Mouse (Mus musculus): ENCODE results near the gene Loxl4.
A peak's percentile ranks its signal among the peaks of the same experiment; 100 is the strongest.

Gene Loxl4

DNA sequence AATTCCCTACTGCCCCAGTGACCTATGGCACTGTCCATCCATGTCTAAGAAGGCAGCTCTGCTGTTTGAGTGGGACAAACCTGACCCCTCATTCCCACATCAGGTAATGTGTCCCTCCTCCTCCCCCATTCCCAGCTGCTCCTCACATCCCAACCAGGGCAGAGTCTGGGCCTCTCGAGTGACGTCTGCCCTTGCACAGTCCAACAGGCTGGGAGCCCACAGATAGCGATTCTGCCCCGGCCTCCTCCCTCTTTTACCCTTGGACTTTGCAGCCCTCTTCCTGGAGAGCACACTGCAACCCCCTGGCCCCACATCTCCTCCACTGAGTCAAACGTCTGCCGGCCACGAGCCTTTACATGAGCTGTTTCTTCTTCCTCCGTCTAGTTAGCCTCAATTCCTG lies 10.0 kb downstream of the Loxl4 start:
- no peak for DNase-seq

DNA sequence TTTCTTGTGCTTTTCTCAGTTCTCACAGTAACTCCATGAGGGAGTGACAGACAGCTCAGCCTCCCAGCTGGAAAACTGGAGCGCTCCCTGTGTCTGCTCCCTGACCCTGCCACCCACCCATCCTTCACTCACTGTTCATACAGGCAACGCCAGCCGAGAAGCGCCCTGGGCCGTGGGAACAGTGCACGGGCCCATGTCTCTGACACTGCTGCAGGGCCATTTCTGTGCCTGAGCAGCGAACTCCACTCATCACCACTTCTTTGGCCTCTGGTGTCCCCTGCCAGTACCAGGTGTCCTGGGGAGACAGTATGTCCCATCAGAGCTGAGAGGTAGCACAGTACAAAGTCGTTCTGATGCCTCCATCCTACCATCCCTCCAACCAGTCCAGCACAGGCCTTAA lies 10.6 kb downstream of the Loxl4 start:
- DNase-seq, result no peak

DNA sequence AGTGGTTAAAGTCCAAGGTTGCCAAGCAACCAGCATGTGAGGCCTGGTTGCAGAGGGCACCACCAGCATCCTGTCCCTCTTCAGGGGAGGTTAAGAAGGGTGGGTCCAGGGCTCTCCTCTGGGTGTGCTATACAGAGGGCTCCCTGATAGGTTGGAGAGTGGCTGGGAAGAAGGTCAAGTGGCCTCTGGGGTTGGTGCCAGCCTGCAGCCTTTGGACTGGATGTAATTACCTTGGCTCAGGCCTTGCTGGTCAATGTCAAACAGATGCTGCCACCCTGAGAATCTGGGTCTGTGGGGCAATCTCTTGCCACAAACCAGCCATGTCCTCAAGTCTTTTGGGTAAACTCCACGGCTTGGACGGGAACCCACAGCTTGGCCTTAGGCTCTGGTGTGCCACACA lies 11.2 kb downstream of the Loxl4 start:
- peak; percentile 30 to 48 for DNase-seq

DNA sequence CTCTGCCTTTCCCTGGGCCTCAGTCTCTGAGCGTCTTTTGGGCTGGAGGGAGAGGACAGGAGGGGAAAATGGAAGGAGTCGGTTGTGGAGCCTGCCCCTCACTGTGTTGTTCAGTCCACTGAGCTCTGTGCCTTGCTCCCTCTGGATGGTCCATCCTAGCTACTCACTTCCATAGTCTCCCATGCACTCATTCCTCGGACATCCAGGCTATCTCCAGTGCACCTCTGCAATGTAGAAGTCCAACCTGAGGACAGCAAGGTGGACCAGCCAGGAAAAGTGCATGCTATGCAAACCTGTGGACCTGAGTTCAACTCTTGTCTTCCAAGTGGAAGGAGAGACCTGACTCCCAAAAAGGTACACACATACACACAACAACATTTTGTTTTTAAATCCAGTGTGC lies 12.0 kb downstream of the Loxl4 start:
- DNase-seq, result no peak

DNA sequence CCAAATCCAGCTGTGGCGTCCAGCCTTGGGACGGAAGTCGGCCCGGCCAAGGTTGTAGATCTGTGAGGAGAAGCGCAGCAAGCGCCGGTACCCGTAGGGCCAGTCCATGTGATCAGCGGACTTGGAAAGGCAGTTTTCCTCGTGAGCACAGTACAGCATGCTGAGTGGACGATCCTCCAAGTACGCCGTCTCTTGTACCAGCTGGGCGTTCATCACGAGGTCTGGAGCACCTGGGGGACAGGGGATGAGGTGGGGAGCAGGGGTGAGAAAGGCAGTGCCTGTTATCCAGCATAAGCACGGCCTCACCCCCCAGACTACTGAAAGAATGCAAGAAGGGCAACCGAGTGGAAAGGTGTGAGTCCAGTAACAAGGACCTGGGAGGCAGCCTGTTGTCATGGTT lies 12.7 kb downstream of the Loxl4 start:
- no peak for DNase-seq

DNA sequence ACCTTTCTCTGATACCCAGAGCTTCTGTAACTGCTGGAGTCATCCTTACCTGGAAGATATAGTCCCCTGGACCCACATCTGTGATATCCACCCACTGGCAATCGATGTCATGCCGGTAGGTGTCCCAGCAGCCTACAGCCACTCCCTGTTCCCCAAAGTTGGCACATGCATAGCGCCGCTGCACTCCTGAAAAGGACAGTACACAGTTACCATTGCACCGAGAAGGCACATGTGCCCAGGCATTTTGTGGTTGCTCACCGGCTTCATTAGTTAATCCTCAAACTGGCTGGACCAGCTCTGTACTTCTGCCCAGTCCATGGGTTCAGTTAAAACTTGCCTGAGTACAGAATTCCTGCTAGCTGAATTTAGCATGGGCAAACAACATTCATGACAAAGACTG lies 14.7 kb downstream of the Loxl4 start:
- DNase-seq, result no peak

DNA sequence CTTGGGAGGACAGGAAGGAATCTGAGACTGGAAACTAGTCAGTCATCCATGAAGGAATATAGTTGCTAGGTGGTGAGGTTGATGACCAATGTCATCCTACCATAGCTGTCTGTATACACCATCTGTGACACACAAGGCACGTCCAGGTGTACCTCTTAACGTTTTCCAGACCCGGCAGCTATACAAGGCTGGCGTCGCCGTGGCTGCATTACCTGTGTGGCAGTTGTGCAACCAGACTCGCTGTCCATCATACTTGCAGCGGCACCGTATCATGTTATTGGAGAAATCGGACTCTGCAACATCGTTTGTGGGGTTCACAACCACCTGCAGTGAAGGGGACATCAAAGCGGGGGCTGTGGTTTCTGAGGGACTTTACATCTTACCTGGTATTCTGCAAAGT lies 15.3 kb downstream of the Loxl4 start:
- no peak for DNase-seq

DNA sequence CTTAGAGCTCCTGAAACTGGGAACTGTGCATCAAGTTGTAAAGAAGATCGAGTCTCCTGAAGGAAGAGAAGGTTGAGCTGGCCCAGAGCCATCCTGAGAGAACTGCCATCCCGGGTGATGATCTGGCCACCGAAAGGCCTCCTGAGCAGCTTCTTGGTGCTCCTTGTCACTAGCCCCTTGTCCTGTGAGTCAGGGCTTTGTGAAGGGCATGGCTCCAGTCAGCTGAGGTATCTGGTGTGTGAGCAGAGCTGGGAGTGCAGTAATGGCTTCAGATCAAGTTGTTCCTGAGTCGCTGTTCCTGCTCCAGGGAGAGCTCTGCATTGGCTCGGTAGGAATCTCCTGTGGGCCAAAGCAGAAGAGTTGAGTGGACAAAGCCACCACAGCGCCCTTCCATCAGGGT lies 17.5 kb downstream of the Loxl4 start:
- peak; percentile 50 to 54 for DNase-seq

DNA sequence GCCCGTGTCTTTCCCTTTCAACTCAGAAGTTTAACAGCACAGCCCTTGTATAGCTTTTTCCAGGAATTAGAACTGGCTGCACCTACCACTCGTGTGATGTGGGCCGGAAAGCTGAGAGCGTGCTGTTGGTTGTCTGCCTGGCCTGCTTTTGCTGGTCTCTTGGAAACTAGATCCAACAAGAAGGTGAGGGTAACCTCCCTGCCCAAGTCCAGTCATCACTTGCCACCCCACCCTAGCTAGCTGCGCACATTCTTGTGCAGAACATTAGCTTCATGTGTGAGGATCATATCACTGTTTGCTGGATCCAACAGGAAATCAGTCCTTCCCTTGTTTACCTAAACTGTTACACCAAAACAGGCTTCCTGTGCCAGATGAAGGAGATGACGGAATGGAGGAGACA lies 19.2 kb downstream of the Loxl4 start:
- no peak for DNase-seq

DNA sequence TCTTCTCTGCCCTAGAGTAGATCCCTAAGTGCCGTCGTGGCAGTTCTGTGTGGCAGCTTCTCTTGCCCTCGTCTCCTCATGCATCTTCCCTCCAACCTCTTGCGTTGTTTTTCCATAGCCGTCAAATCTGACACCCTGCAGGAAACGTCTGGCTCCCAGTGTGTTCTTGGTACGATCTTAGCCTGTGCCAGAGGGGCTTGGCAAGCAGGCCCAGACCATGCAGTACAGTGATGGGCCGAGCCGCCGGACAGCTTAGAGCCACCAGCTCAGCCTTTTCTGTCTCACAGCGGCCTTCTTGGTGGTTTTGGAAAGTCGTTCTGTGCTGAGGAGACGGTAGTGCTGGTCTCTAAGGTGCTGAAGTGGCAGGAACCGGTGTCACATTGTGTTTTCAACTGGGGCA lies 21.1 kb downstream of the Loxl4 start:
- no peak for DNase-seq

DNA sequence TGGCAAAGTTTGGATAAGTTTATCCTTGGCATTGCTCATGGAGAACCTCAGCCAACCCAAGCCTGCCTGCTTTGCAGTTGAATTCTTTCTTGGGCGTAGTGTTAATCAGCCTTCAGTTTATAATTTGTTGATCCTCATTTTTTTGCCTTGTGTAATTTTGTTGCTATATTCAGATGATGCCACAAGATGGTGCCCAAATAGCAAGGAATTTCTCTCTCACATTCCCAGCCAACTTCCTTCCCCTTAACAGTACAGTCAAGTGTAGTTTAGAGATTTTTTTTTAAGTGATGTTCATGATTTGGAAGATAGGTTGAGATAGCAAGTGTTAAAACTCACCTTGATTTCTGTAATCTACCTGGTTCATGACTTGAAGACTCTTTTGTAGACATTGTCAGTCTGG lies 23.4 kb downstream of the Loxl4 start:
- no peak for DNase-seq

DNA sequence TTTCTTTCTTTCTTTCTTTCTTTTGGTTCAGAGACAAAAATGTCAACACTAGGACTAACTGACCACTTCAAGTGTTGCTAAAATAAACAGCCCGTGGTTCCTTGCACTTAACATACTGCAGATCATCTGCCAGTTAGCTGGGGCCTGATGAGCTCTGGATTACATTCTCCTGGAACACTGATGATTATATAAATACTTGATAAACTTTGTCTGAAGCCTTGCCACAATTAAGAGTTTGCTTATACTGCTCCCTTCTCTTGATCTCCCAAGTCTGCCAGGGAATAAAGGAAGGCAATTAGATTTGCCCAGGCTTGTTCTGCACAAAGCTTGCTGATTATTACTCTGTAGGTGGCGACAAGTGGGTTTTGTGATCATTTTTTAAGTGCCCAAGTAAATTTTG lies 24.9 kb downstream of the Loxl4 start:
- DNase-seq, result no peak

DNA sequence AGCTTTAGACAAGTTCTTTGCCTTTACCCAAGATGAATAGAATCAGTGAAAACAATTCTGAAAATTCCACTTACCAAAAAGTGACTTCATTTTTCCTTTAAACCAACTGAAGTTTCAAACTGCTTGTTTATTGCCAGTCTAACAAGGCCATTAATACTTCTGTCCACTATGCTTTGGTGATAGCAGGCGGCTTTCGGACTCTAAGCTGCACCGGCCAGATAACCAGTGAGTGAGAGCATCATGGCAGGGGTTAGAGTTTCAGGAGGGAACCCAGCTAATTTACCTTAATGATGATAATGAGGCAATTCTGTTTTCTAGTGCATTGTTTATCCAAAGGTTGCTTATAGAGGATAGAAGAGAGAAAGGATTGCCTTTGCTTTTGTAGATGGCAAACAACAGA lies 28.4 kb downstream of the Loxl4 start:
- no peak for DNase-seq

DNA sequence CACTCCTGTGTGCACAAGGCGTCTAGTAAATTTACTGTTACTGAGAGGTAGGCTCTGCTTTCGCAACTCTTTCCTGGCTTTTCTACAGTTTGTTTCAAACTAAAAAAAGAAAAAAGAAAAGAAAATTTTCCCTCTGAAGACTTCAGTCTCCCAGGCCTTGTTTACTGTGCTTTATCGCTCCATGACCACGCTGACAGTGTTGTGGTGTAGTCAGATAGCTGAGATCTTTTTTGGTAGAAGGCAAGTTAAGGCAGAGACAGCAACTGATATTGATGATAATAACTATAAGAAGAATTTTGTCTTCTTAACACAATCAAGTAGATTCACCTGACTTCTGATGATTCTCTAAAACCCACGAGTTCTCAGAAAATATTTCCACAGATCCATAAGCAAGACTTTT lies 28.9 kb downstream of the Loxl4 start:
- DNase-seq, result no peak

DNA sequence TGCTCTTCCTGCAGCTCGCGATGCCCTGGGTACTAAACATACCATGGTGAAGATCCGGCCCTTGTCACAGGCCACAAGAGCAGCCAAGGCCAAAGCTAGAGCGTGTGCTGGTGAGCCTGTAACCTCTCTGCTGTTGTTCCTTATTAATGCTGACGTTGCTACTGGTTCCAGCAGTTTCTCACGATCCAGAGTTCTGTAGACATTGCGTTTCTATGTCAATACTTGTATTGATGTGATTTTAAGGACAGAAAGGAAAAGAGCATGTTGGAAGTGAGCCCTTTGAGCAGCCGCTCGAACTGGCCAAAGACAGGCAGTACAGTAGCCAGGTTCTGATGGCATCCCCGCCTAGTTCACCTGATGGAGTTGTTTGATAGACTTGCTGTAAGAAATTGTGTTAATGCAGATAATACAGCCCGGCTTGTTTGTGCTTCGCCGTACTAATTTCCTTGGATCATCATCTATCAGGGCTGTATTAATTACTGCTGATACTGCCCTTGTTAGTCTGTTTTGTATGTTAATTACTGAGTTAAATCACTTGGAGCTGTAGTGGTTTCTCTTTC lies 29.7 kb downstream of the Loxl4 start:
- no peak for DNase-seq

DNA sequence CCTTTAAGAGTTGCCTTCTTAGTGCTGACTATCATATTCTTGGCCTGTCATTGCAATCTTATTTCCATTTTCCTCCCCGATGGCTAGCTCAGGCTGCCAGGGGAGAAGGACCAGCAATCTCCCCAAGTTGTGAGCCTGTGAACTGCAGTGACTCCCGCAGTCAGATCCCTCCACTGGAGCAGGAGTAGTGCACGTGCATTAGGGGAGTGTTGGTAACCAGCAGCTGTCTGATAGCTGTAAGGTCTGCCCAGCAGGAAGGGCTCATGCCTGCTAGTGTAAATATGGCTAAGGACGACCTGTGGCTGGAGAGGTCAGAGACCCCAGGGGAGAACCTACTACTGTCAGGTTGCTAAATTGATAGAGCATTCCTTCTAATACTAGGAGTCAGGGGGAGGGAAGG lies 31.9 kb downstream of the Loxl4 start:
- DNase-seq, result no peak

DNA sequence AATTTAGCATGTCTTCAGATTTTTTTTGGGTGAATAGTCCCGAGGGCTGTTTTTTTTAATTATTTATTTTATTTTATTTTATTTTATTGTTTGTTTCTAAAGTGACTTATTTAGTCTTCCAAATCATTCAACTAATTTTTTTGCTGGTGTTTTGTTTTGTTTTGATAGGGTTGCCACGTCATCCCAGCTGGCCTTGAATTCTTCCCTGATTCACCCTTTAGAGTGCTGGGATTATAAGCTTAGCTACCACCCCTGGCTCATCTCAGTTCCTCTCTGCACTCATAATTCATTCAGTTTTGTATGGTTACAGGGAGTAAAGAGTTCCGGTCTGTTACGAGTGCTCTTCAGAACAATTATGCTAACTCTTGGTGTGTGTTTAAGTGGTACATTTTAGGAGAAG lies 34.0 kb downstream of the Loxl4 start:
- no peak for DNase-seq

DNA sequence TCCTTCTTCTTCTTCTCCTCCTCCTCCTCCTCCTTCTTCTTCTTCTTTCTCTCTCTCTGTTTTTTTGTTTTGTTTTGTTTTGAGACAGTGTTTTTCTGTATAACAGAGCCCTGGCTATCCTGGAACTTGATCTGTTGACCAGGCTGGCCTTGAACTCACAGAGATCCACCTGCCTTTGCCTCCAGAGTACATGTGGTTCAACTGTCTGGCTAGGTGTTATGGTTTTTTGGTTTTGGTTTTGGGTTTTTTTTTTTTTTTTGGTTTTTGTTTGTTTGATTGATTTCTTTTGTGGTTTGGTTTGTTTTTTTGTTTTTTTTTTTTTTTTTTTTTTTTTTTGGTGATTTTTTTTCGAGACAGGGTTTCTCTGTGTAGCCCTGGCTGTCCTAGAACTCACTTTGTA lies 35.8 kb downstream of the Loxl4 start:
- DNase-seq, result no peak

DNA sequence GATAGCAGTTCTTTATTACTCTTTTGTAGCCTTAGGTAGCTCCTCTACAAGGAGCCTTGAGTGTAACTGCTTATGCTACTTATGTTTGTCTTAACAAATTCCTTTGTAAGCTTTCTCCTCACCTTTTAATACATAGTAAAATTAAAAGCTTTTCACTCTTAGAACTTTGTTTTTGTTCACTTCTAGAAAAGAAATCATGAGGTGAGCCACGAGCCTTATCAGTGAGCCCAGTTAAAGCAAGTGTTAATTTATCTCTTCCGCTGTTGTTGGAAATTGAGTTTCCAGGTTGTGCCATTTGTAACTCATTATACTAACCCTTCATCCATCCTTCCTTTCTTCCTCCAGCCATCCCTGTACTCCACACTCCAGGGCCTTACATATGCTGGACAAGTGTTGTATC lies 37.3 kb downstream of the Loxl4 start:
- no peak for DNase-seq

DNA sequence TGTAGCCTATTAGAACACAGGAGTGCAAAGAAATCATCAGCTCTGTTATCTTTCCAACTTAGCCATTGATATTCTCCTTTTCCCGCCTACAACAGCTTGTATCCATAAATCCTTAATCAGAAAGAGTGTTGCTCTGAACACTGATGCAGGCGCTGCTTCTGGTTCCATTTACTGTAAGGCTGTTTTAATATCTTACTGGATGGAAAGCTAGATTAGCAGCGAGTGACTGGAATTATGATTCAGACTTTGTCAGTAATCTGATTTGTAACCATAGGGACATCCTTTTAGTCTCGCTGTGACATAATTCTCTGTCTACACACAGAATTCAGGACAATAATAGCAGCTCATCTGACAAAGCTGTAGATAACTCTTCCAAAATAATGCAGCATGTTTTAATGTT lies 41.3 kb downstream of the Loxl4 start:
- no peak for DNase-seq

DNA sequence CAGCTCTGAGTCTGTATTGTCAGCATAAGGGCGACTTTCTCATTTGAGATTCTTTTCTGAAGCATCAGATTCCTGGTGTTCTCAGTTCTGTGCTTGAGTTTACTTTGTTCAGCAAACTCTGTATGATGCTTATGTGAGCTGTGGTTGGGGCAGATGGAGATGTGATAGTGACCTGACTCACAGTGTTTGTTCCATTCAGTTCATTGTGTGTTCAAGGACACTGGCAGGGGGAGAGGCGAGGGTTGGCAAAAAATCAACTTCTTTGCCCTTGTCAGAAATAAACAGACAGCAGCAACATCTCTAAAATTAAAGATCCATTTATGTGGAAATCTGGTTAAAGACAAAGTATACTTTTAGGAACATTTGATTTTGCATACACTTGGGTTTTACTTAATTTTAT lies 43.5 kb downstream of the Loxl4 start:
- DNase-seq, result no peak

DNA sequence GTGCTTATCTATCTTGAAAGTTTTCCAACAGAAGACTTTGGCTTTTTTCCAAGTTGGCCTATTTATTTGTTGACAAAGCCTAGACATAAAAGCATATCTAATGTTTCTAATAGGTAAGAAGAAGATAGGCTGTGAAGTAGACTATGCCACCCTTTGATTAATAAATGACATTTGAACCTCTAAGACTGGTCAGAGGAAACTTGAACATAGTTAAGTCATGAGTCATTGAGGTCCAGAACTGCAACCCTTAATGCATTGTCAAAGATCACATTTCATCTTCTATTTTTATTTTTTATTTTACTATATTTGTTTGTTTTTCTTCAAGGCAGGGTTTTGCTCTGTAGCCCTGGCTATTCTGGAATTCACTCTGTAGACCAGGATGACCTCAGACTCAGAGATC lies 45.6 kb downstream of the Loxl4 start:
- DNase-seq, result no peak

DNA sequence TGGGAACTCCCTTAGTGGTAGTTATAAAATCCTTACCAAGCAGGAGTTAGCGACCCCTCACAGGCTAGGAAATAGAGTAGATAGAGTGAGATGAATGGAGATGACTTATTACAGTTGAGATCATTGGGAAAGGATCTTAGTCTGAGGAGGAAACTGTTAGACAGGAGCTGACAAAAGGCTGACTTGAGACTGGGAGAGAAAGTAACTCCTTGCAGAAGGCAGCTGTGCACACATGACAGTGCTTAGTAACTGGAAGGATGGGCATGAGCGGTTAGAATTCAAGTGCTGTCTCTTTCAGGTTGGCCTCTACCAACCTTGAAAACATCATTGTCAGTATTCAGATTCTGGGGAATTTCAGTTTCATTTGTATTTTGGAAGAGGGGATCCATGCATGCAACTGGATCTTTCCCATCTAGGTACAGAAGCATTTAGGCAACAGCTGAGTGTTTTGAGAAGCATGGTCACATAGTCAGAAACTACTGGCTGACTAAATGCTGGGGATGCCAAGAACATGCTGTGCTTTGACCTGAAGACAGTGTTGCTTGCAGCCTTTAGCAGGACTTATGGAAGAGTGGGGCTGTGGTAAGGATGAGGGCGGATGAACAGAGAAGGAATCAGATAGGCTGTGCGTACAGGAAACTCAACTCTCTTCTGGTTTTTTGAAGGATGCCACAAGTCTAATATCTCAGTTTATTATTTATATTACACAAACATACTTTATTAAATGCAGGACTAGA lies 46.2 kb downstream of the Loxl4 start:
- DNase-seq, result peak in 1 of 2 experiments; percentile 17

DNA sequence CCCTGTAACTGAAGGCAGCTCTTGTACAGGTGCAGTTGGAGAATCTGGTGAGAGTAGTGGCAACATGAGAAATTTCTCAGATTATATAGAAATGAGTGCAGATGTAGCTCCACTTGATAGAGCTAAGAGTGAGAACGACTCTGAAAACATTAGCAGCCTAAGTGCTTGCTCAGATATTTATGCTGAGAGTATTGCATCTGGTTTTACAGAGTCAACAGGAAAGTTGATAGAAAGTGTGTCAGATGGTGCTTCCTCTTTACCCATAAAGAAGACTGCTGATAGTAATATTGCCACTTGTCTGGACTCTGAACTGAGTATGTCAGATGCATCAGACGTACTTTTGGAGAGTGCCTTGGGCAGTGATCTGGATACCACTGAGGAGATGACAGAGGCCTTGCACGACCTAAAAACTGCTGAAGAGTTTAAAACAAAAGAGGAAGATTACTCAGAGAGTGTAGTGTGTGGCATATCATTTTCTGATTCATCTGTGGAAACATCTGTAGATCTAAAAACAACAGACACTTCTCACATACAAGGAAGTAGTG lies 48.8 kb downstream of the Loxl4 start:
- DNase-seq, result no peak

DNA sequence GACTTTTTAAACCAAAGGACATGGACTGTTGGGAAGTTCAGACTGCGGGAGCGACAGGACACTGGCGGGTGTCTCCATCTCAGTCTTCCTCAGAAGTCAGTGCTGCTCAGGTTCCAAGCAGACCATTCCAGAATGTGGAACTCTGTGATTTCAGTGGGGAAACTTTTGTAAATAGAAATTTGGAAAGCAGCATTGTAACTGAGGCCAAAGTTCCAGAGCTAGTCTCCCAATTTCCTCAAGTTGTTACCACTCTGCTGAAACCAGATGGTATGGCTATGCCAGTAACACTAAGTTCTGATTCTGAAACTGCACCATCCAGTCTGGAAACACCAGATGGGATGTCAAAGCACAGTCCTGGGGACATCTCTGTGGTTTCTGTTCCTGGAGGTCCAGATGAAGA lies 49.6 kb downstream of the Loxl4 start:
- DNase-seq, result no peak

All from cerebellum, postnatal 25 days (tissue).